Mouse (Mus musculus) thymus, adult 2 months (tissue): ENCODE data around the gene Wars2.

Experiments used
- CTCF ChIP-seq: fragments of 200-500 bp; IDR thresholded peaks from 2 replicates; pipeline ENCODE4 v1.5.1; 2012; ENCODE audit warnings: mild to moderate bottlenecking, control low read depth, low read length, moderate library complexity, borderline replicate concordance; ENCODE audit not compliant: control insufficient read depth, poor library complexity, insufficient read depth; ENCODE audit errors: extremely low read depth
- POLR2A ChIP-seq: fragments of 200-500 bp; IDR thresholded peaks from 2 replicates; pipeline ENCODE4 v1.6.1; 2012; ENCODE audit warnings: mild to moderate bottlenecking, low read length, control low read depth, moderate library complexity; ENCODE audit not compliant: control insufficient read depth, poor library complexity, insufficient read depth; ENCODE audit errors: extremely low read depth

DNA sequence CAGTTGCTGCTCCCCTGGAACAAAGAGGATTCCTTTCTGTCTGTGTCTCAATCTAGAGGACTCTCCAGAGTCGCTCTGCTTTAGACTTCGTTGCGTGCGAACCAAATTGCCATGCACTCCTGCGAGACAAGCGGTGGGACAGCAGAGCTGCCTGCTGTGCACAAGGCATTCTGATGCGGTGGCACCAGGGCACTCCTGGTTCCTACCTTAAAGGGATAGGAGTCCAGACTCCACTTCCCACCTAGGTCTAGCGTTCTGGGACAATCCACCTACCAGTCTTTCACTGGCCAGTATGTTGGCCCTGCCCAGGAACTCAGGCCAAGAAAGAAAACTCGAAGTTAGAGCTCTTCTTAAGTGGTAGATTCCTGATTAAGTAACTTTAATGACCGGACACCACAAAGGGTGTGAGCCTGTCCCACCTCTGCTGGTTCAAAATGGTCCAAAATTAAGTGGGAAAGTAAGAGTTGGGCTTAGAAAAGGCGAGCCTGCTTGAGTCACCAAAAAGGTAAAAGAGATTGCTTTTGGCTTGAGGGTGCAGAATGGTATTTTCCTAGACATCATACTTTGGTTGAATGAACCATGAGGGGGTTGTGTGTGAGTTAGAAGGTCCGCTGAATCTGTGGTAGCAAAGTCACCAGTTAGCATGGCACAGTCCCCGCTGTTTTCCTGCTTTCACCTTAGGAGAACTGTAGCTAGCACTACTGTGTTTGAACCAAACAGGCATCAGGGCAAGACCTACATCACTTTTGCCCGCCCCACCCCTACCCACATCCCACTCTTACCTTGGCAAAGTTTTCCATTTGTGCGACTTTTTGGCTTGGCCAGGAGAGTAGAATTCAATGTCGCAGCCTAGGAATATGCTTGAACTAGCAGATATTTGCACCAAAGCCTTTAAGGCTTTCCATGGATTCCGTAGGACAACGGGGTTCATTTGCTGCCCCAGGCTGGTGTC is 95.2 kb downstream of the Wars2 start:
- TF ChIP-seq POLR2A (no peak), CTCF (no peak)
